Mouse (Mus musculus): ENCODE measurements around the gene Cers6.
A peak's percentile ranks its signal among the peaks of the same experiment; 100 is the strongest.

Cers6 gene

DNA sequence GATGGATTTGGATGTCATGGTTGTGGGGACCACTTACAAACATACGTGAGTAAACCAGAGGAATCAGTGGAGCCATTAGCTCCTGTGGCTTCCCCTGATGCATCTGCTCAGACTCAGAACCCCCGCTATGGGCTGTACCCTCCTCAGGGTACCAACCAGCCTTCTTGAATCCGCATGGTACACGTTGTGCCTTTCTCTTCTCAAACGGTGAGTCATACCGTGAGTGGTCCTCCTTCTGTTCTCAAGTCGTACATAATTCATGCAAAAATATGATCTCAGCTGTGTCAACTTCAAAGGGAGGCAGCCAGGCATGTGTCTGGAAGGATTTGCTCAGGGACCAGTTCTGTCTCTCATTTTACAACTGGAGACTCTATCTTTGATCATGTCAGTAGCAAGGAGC is 23.3 kb downstream of the Cers6 start:
- DNase-seq: no peak

DNA sequence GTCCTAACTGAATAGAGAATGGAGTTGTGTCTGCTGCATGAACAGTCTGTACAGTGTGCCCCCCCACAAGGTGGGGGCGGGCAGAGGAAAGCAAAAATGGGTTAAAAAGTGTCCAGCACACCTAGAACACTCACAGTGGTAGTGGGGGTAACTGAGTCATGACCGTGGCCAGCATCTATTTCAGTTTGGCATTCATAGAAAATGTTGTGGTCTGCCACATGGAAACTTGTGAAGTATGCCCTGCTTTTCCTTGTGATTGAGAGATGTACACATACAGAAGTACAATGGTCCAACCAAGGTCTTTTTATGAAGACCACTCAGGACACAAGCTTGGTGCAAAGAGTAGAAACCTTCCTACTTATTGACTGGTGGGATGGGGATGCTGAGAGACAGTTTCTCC is 24.0 kb downstream of the Cers6 start:
- no peak for DNase-seq

DNA sequence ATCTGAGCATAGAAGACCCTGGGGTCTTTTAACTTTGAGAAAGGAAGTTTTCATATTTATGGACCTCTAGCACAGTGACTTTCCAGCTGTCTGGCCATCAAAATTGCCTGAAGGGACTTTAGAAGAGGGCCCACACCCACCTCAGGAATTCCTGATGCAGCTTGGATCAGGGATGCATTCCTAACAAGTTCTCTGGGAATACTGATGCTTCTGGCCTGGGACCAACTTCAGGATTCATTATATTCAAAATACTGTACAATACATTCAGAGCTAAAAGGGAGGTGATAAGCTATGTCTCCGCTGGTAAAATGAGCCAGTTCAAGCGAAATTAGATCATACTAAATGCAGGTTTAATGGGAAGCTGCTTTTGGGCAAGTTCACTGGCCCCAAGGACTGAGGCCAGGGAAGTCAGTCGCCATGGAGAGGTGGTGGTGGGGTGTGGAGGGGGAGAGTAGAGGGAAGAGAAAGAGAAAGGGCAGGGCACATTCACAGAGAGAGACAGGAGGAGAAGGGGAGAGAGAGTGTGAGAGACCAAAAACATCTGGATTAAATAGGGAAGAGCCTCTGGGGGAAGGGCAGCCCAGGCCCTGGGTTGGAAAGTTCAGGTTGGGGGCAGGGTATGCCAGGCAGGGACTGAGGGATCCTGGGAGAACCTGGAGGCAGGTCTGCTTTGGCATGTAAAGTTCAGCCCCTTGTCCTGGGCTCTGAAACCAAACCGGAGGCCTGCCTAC is 24.7 kb downstream of the Cers6 start:
- DNase-seq: no peak

DNA sequence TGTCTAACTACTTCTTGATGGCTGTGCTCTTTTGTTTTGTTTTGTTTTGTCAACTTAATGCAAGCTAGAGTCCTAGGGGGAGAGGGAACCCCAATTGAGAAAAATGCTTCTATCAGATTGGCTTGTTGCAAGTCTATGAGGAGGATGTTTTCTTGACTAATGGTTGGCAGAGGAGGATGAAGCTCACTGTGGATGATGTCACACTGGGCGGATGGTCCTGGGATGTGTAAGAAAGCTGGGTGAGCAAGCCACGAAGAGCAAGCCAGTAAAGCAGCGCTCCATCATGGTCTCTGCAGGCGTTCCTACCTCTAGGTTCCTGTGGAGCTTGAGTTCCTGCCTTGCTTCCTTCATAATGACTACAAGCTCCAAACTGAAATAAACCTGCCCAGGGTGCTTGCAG is 25.4 kb downstream of the Cers6 start:
- DNase-seq: no peak

DNA sequence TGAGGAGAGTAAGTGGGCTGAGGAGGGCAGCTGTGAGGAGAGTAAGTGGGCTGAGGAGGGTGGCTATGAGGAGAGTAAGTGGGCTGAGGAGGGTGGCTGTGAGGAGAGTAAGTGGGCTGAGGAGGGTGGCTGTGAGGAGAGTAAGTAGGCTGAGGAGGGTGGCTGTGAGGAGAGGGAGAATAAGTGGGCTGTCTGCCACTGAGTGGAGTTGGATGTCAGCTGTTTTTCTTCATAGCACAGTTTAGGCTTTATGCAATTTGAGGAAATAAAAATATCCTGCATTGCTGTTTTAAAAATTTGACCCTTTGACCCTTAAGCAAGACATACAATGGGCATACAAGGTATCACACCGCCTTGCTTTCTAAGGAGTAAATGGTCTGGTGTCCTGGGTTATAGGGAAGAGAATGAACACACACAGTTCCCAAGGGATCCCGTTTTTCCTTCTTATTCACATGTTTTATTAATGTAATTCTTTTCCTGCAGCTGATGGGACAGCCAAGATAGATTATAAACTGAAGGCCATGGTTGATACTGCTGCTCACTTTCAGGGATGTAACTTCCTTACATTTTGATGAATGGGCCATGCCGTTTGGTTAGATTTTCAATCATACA is 27.0 kb downstream of the Cers6 start:
- DNase-seq: no peak

DNA sequence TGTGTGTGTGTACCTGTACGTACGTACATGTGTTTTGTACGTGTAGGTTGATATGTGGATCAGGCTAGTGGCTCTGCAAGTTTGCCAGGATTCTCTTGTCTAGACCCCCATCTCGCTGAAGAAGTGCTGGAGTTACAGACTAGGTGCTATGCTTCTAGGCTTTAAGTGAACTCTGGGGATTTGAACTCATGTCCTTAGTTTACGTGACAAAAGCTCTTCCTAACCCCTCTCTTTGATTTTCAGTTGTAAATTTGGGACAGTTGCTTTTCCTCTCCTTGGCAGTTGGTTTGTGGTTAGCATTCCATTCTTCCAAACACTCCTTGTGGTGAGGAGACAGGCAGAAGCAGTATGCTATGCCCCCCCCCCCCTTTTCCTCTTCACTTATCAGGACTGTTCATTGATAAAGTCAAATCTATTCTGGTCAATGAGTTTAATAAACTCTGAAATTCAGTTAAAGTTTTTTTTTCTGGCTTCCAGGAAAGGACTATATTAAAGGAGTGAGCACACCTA is 28.5 kb downstream of the Cers6 start:
- DNase-seq: no peak

DNA sequence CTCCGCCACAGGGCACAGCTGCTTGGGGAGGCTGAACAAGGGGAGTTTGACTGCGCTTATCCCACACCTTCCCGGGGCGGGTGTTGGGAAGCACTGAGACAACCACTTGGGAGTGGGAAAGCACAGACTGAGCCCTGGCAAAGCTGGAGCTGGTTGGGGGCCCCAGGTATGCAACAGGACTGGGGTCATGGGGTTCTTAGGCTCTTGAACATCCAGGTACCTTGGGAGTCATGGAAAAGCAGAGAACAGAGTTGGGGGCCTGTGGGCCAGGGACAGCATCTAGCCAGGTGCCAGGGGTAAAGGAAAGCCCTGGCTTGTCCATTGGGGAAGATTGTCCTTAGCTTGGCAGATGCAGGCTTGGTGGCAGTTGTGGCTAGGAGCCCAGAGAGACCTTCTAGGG is 31.2 kb downstream of the Cers6 start:
- no peak for DNase-seq

DNA sequence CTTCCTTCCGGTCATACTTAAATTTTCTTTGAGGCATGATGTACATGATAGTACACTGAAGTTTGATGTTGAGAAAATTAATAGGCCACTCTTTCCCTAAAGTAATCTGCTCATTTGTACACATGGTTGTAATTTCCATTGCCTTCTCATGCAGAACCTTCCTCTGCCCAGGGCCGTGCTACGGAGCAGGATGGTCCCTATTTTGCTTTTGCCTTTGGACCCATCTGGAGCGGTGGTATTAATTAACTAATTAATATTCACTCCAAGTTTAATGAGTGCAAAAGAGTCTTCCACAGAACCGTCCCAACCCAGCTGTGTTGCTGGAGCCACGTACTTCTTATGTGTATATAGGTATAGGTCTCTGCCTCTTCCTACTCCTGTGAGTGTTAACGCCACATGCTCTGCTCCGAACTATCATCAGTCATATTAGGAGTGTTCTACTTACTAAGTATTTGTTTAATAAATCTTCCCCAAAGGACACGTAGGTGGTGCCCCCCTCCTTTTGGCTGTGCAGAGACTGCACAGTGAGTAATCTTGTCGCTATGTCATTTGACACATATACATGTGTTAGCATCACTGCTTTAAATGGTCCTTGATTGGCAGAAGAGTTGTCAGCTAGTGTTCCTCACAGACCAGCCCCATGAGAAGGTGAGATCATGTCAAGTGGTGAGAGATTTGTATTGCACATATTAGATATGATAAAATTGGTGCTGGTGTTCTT is 34.0 kb downstream of the Cers6 start:
- DNase-seq: no peak

DNA sequence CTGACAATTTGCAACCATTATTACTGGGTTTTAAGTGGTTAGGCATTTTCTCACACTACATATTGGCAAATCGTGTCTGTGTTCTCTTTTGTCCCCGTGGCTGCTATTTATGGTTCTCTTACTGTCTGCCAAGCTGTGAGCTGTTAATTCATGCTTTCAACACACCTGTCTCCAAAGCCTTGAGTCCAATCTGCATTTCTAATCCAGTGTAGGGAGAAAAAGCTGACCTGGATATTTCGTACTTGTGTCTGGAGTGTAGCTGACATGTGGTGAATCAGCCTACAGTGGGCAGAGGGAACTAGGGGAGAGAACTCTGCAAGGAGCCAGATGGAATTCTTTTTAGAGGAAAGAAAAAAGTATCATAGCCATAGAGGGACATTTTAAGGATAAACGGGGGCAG is 35.0 kb downstream of the Cers6 start:
- DNase-seq: peak in 1 of 2 experiments; percentile 58

DNA sequence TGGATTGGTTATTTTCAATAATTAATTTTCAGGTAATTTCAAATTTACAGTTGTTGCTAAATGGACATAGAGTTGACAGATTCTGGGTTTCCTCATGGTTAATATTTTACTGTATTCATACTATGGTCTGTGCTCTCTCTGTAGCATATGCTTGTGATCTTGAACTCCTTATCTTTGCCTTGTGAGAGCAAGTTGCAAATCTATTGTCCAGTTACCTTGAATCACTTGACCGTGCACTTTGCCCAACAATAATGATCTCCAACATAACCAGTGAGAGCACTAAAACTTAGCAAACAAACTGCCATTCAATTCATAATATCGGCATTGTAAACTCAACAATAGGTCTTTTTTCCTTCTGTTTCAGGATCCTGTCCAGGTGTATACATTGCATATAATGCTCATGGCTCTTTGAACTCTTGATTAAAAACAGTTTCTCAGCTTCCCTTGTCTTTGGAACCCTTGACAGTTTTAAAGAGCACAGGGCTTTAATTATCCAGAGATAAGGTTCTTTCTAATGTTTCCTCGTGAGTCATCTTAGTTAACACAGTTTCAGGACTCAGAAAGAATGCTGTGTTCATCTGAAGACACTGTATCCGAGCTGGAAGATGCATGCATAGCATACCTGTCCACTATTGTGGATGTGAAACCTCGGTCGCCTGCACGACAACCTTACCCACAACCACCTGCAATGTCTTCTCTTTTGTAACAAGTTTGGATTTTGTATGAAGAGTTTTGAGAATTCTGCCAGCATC is 38.7 kb downstream of the Cers6 start:
- no peak for DNase-seq

DNA sequence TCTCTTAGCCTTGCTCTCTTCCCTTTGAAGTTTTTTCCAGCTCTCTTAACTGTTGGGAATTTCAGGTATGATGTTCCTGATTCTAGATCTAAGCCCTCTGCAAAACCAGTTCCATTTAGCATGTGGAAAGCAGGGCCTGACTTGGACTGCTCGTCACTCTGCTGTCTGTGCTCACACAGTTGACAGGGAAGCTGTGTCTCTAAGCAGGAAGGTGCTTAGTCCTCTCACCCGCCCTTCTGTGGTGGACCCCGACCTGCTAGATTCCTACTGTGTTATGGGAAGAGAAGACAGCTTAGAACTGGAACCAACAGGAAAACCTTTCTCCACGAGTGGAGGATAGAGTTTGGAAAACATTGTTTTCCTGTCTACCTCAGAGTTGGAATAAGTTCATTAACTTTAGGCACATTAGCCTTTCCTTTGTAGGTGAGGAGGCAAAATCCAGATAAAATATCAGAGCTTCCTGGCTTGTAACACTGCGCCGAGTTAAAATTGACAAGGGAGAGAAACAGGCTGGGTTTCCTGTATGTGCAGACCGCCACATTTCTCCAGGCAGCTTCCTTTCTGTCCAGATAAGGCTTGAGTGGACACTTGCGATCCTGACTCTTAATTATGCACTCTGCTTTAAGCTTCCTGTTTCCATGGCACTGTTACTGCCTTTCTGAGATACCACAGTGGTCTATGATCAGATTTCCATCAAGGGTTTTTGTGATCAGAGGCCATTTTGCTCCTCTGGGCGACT is 39.6 kb downstream of the Cers6 start:
- no peak for DNase-seq

DNA sequence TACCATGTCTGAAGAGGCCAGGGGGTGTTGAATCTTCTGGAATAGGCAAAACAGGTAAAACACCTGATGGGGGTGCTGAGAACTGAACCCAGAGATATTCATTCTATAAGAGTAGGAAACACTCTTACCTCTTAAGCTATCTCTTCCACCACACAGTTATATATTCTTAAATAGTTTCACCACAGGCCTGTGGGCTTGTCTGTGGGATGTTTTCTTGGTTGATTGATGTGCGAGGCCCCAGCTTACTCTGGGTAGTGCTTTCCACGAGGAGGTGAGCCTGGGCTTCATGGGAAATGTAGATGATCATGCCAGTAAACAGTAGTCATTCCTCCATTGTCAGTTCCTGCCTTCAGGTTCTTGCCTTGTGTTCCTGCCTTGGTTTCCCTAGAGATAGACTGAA is 40.5 kb downstream of the Cers6 start:
- DNase-seq: no peak

DNA sequence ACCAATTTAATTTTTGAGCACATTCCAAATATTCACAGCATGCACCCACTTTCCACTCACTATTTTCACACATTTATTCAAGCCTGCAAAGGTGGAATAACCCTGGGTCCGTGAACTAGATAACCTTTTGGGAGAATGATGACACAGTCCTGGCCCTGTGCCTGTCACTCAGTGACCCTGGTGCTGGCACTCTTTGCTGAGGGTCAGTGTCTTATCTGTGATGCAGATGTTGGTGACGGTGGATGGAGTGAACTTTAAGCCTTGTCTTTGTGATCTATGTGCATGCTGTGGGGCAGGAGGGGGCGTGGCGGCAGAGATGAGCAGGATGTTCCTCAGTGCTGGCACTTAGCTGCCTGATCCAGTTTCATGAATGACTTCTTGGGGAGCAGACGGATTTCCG is 41.3 kb downstream of the Cers6 start:
- DNase-seq: no peak

DNA sequence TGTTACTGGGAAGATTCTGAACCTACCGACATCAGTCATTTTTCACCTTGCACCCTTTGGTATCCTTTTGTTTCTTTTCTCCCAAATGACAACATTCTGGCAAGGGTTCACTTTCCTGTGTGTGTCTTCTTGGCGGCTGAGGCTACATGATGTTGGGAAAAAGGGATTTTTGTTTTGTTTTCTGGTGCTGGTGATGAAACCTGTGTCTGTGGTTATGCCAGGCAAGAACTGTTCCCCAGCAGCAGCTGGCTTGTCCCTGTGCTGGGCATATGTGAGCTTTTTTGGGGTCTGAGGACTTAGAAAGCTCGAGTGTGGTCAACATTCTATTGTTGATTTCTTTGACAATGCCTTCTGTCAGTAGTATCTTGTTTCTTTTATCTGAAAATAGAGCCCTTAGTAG is 45.7 kb downstream of the Cers6 start:
- no peak for DNase-seq

DNA sequence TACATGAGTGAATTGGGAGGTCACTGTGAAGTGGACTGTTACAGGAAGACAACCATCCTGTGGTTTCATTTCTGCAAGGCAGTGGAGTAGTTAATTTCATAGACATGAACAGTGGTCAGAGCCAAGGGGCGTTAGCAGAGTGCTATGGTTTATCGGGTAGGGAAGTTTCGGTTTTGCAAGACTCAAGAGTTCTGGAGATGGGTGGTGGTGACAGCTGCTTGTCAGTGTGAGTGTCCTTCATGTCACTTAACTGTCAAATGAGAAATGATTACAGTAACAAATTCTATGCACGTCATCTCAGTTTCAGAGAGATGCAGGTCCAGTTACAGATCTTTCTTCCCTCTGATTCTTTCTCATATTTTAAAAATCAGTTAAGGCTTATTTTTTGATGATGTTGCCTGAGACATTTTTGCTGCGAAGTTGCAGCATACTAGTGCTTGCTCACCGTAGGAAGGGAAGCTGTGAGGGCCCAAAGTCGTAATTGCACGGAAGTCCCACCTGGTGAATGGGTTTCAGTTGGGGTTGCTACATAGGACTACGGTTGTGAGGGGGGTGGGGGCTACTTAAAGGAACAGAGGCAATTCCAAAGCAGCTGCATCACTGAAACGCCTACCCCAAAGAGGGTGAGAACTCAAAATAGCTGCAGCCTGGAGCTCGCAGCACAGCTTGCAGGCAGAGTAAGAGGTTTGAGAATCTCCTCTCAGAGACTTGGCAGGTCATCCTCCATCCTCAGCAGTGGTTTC is 46.7 kb downstream of the Cers6 start:
- no peak for DNase-seq

DNA sequence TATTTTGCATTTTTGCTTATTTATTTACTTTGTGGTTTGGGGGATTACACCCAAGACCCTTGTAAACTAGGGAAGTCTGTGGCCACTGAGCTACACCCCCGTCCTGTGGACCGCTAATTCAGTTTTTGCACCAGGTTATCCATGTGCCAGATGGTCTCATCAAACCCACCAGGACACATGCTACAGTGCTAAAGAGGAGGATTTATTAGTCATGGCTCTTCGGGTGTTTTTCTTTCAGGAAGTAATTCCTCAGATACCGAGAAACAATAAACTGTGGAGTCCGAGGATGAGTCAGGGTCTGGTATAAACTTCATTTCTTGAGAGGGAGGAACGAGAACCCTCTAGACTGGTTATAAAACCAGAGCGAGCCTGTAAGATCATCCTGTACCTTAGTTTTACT is 49.5 kb downstream of the Cers6 start:
- DNase-seq: peak in 1 of 2 experiments; percentile 31

DNA sequence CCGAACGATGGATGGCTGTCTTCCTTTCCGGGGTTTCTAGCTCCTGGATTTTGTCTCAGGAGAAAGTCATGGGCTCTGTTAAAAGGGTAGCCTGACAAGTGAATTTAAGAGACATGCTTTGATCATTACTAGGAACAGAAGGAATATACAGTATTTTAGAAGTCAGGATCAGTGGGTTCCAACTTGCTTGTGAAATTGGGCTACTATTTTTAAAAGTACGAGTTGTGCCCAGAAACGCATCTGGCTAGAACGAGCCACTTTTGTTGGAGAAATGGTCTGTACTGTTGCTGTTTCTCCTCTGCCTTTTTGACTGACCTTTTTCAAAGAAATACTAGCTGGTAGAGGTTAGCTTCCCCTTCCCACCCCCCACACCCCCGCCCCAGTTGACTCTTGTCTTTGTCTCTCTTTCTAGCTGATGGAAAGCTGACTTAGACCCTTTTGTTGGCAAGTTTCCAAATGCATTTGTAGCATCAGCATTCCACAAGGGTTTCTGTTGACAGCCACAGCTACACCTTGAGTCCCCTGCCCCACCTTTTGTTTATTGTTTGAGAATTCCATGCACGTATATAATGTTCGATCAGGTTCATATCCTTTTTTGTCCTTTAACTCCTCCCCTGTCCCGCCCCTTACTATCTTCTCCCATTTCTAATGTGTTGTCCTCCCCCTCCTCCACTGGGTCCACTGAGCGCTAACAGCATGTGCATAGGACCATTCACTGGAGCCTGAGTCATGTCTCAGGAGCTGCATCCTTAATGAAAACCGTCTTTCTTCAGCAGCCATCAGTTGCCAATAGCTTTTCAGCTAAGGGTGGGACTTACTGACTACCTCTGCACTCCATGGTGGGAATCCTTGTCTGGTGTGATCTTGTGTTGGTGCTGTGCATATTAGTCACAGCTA is 50.6 kb downstream of the Cers6 start:
- no peak for DNase-seq

DNA sequence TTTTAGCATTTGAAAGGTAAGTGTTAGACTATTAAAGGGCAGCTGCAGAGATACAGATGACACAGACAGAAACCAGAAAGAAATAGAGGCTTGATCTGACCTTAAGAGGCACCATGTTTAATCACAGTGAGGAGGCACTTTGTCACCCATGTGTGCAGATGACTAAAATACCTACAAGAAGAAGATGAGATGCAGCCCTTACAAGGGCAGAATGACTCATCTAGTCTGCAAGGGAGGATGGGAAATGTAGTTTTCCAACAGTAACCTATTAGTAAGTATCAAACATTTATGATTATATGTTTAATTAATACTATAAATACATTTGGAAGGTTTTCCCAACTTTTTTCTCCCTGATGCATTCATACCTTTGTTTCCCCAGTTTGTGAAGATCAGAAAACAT is 54.5 kb downstream of the Cers6 start:
- no peak for DNase-seq

DNA sequence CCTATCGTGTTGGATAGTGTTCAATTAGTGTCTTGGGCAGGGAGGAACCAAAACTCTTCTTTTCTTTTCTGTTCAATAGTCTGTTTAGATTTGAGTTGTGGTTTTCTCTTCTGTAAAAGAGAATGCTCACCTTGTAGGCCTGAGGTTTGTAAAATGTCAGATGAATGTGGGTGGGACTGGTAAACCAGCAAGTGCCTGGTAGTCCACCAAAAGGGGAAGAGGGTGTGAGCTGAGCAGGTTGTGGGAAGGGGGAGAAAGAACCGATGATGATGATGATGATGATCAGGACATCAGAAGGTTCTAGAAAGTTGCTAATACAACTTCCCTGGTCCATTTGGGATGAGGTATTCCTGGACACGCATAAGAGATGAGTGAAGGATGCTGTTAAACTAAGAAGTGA is 55.1 kb downstream of the Cers6 start:
- no peak for DNase-seq

DNA sequence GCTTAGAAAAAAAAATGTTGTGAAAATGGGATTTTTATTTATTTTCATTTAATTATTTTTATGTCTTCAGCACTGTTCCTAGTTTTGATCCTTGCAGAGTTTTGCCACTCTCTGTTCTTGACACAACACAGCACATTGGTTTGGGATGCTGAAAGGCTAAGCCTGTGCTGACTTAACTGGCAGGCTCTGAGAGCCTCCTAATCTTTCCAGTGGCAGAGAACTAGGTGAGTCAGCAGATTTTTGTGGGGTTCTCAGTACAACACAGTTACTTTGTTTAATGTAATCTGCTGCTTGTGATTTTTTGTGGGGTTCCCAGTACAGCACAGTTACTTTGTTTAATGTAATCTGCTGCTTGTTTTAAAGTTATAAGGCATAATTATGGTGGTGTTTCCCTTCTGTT is 55.8 kb downstream of the Cers6 start:
- DNase-seq: no peak

DNA sequence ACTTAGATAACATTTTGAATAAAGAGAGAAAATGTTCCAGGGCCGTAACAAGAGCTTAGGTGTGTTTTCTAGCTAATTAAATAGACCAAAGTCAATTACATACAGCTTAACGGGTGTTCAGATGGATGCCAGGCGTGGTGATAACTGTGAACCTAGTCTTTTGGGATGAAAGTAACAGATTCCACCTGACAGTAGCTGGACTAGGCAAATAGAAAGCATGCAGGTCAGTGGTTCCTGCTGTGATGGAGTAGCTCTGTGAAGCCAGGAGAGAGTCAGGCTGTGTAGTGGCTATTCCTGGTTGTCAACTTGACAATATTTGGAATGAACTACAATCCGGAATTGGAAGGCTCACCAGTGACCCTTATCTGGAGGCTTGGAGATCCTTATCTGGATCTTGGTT is 56.3 kb downstream of the Cers6 start:
- no peak for DNase-seq
